Mouse (Mus musculus): ENCODE data around the gene Nek2. TPM values are rescaled to one million over a fixed set of nuclear protein-coding genes. Genes with fewer than 3 reads are reported as not detected.
A peak's percentile ranks its signal among the peaks of the same experiment; 100 is the strongest.

The Nek2 gene
- total RNA-seq (2021): under 1 TPM; 0.53 to 0.62 TPM
- long read RNA-seq, experiment 1, partial matches to known transcripts: 0 of 1 reads
- long read RNA-seq, experiment 1, other reads (novel, unspliced or antisense): 0 of 1 reads
- long read RNA-seq, experiment 2: 0 reads

DNA sequence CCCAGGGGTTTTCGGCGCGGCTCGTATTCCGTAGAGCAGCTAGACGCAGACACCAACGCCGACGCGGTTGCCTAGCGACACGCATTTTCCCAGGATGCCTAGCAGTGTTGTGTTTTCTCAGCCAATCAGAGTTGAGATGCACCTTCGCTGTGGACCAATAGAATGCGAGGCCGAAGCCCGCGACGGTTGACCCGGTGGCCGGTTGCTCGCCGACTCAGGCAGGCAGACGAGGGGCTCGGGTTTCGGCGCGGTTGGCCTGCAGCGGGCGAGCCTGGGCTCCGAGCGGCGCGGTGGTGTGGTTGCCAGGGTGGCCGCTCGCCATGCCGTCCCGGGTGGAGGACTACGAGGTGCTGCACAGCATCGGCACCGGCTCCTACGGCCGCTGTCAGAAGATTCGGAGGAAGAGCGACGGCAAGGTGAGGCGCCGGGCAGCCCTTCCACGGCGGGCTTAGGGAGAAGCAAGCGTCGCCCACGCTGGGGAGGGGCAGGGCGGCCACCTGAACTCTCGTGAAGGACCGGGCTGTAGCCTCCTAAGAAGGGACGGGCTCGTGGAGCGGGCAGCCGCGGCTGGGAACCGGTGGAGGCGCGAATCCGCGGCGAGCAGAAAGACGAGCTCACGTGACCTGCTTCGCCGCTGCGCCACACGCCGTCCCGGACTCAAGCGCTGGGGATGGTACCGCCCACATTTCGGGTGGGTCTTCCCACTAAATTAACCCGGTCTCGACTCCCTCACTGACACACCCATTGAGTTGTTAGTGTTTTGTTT is at the start of gene Nek2:
Nek2 (plus strand) TSS at position 119 of the 766 bp plus-strand sequence.
- peak; percentile 97 for DNase-seq (ENCODE audit: low spot score)

DNA sequence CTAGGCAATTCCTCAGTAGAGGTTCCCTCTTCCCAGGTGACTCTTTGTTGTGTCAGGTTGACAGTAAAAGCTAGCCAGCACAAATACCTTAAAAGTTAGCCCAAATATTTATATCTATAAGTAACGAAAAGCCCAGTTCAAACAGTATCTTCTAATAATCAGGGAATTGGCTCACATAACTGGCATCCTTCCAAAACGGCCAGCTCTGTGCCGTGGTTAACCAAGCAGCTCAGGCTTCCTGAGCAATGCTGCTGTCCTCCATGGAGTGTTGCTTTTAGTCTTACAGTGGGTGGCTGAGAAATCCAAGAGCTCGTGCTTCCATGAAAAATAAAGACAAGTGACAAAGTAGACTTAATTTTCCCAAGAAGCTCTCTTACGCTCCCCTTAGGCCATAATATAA is 47.1 kb upstream of the Nek2 start:
- no peak for DNase-seq (ENCODE audit: low spot score)

DNA sequence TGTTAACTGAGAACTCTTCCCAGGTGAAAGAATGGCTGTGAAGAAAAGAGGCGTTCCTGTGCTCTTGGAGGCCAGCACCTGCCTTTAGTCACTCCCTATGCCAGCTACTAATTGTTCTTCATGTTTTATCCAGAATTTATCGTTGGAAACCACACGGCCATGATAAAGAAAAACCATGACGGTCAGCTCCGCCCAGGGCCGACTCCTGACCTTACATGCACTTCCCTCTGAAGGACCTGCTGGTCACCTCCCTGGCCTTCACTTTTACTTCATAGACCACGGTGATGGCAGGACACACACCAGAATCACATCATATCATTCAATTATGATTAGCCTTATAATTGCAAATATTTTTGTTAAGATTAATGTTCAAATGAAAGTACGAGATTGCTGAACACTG is 46.1 kb upstream of the Nek2 start:
- no peak for DNase-seq (ENCODE audit: low spot score)

DNA sequence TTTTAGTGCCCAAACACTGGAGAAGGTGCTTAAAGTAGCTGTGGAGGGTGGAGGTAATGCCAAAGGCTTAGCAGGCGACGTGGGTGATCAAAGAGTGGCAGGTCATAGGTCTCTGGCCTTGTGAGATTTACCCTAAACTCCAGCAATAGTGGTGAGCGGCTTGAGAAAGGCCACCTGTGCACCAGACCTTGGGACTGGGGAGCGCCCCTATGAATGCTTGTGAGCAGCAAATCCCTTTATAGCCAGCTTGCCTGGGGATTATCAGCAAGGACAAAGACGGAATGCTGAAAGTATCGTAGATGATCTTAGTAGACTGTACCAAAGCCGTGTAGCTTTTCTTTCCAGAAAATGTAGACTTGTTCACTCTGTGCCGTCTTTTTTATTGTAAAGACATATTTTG is 43.7 kb upstream of the Nek2 start:
- DNase-seq (ENCODE audit: low spot score): no peak

DNA sequence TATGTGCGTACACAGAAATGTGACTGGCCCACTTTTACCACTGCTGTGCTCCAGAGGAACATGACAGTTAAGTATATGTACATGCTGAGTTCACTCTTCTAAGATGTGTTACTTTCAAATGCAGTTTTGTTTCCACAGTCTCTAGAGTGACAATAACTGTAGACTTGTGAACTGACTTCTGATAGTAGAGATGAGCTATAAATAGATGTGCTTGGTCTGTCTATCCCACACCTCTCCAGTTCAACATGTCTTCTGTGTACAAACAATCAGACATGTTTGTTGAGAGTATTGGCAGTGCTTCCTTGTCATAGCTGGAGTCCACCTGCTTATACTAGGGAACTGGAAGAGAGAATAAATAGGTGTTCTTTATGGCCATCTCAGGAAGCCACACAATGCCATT is 40.8 kb upstream of the Nek2 start:
- DNase-seq (ENCODE audit: low spot score): no peak

DNA sequence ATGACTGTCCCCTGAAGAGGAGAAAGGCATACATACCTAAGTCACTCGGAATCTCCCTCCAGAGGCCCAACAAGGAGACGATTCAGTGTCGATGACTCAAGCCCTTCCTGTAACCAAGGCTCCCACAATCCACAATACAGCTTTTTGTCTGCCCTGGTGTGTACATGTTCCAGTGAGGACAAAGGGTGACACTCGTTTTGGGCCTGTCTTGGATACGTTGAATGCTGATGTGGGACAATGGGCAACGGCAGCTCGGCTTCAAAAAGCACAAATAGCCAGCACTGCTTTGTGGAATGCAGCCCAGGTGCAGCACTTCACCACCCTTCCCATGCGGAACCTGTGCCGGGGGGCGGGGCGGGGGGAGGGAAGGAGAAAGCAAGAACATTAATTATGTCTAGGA is 36.1 kb upstream of the Nek2 start:
- no peak for DNase-seq (ENCODE audit: low spot score)

DNA sequence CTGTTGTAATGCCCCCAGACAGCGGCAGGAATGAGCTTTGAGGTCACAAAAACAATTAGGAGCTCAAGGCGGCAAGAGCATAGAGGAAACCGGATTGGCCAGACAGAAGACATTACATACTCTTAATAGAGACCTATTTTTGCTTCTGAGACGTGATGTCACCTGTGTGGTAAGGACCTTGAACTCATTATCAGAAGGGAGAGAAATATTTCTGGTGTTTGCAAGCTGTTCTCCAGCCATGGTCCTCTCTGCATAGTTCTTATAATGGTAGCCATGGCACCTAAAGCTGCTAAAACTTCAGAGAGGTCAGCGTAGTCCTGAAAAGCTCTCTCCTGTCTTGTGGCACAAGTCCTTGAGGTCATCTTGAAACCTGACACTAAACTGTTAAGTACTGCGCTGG is 35.0 kb upstream of the Nek2 start:
- no peak for DNase-seq (ENCODE audit: low spot score)

DNA sequence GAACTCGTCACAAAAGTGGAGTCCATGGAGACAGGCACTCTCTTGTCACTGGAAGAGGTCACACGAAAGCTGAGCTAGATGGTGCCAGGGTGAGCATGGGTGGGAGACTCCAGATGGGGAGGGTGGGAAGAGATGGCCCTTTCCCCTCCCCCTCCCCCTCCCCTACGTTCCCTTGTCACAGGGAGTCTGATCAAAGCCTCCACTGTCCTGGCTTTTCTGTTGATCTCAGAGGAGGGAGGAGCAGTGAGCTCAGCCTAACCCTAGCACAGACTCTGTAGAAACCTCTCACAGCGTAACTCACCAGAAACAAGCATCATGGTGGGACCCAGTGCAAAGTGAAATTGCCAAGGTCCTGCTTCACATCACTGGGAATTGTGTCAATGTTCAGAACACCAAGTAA is 33.9 kb upstream of the Nek2 start:
- DNase-seq (ENCODE audit: low spot score): no peak

DNA sequence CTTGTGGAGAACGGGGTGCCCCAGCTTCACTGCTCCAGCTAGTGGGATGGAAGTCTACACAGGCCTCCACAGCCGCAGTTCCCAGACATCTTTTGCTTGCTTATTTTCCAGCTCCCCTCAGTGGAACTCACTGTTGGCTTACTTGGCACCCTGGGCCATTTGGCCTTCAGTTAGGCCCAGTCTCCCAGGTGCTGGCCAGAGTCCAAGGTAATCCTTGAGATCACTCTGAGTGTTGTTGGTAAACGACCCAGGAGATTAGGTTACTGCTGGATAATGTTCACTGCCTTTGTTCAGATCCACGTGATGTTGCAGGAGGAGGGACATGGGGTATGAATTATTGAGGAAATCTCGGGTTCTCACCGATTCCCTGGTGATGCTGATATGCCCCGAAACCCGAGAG is 28.3 kb upstream of the Nek2 start:
- no peak for DNase-seq (ENCODE audit: low spot score)

DNA sequence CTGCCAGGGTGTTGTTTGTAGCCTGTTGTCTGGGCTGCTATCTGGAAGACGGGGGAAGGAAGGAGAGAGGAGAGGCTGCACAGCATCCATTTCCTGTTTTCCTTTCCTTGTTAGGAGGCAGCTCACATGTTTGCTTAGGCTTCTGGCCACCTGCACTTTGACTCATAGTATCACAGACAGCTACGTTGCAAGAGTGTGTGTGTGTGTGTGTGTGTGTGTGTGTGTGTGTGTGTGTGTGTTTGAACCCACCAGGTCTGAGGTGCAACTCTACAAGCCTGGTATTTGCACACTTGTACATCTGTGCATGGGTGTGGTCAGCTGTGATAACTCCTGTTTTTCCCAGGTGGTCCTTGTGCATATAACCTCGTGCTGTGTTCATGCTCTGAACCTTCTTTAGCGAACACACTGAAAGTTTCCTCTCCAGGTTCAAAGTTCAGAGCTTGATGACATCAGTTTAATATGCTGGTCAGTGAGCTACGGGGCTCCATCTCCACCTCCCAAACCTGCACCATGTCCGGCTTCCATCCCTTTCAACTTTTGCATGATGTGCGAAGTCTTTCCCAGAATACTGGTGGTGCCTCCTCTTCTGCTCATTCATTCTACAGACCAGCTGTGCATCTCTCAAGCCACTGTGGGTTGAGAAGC is 27.2 kb upstream of the Nek2 start:
- no peak for DNase-seq (ENCODE audit: low spot score)

DNA sequence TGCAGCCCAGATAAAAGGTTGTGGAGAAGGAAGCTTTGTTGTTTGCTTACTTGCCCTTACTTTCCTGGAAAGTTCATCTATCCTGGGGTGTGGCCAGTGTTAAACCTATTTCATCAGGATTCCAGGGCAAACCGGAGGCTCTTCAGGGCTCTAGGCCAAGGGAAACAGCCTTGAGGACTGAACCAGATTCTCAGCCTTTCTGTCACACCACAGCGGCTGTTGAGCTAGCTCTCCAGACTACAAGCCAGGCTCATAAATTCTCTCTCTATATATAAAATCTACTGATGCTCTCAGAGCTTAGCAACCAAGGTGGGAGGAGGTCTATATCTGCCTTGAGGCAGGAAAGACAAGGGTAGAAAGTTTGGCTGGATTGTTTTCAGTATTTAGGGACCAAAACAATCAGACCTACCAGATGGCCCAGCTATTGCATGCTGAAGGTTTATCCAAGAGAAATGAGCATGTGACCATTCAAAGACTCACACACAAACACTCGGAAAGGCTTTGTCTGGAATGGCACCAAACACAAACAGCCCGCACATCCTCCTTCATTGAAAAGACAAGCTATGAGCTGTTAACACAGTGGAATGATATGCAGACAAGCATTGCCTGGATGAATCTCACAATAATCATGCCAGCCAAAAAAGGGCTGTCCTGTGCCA is 24.9 kb upstream of the Nek2 start:
- no peak for DNase-seq (ENCODE audit: low spot score)

DNA sequence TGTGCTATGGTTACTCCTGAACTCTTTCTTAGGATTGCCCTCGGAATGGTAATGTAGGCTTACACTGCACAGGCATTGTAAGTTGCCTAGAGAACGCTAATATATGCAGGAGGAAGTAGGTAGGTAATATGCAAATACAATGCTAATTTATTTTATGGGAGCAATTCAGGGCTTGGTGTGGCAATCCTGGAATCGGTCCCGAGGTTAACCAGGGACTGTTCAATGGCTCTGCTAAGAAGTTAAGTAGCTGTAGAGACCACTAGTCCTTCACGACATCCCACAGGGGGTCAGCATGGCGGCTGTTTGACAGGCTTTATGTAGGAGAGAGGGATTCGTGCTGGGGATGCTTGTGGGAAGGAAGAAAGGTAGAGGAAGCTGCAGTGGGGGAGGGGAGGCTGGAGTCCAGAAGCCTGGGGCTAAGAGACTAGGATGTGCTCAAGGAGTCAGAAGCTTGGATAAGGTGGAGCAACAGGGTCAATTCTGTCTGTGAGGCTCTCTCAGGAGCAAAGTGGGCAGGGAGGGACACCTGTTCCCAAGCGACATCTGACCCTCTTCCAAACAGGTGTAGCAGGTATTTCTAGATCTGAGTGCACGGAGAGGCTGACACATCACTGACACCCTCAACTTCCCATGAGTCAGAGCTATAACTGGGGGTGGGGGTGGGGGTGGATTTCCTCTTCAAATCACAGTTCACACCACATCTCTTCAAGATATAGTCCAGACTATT is 19.0 kb upstream of the Nek2 start:
- no peak for DNase-seq (ENCODE audit: low spot score)

DNA sequence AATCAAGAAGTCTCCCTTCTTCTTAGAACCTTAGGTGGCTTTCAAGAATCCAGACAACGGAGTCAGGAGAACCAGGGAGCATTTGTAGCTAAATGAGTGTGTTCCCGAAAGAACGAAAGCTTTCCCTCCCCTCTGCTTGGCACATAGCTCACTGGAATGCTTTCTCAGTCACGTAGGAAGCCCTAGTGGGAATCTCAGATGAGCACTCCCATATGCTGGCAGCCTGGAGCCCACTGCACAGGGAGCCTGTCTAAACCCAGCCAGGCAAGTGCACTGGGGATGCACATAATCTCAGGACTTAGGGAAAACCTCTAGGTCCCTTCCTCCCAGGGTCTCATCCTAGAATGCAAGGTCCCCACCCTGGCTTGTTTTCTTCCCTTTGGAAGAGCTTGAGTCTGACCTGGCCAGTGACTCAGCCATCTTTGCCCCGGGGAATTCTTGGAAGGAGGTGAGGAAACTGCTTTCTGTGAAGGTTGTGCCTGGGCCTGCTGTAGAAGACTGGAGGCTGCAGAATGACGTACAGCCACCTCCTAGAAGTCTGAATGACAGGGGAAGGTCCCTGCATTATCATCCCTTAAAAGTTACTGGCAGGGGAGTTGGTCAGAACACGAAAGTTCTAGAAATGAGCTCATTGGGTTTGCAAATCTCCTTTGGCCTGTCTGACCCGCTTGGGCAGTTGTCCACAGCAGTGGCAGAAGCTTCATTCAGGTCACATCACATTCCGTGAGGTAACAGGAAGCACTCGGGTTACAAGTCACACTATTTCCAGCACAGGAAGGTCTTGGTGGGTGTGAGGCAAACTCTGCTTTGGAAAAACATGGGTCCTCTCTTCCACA is 18.2 kb upstream of the Nek2 start:
- DNase-seq (ENCODE audit: low spot score): peak; percentile 20

DNA sequence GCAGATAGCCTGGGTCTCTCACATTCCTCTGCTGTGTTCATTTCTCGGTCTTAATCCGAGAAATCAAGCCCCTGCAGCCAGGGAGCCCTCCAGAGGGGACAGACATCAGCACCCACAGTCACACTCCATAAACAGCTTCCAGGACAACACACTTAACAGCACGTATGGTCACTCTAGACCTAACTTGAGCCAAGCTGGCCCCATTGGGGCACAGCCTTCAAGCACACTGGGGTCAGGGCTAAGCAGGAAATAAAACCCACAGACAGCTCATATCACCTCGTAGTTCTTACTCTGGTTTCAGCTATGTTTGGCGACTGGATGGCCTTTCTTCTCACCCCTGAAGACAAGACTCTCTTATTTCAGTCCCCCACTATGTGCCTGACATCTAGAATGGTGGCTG is 16.5 kb upstream of the Nek2 start:
- DNase-seq (ENCODE audit: low spot score): no peak

DNA sequence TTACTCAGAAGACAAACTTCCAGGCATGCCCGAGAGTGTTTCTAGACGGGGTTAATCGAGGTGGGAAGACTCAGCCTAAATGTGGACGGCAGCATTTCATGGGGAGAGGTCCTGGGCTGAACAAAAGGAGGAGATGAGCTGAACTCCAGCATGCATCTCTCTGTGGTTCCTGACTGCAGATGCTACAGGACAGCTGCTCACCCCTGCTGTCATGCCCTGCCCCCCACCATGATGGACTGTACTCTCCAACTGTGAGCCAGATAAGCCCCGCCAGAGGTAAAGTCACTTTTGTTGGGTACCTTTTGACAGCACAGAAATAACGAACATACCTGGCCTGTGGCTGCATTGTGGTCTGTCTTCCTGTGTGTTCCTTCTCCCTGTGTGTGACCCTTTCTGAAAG is 15.5 kb upstream of the Nek2 start:
- no peak for DNase-seq (ENCODE audit: low spot score)

DNA sequence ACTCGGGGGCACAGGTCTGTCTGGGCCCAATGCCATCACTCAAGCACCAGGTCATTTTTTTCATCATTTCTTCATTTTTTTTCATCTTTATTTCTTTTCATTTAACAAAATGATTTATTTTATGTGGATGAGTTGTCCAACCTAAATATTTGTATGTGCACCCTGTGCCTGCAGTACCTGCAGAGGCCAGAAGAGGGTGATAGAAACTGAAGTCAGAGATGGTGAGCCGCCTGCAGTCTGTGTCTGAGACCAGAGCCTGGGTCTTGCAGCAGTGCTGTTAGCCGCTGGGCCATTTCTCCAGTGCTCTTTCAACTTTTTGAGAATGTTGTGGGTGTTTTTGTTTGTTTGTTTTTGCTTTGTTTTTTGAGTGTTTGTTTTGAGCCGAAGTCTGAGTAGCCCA is 14.5 kb upstream of the Nek2 start:
- DNase-seq (ENCODE audit: low spot score): no peak

DNA sequence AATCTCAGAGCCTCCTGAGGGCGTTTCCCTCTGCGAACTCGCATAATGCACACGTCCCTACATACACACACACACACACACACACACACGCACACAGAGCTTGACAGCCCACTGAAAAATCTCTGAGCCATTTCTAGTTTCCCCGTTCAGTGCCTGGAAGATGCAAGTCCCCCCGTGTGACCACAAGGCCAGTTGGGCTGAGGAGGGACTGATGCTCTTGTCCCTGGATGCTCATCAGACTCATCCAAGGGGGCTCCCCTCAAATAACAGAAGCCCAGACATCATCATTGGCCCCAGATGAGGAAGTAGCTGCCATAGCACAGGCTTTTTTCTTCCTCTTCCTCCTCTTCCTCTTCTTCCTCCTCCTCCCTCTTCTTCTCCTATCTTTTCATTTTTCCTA is 13.3 kb upstream of the Nek2 start:
- no peak for DNase-seq (ENCODE audit: low spot score)

DNA sequence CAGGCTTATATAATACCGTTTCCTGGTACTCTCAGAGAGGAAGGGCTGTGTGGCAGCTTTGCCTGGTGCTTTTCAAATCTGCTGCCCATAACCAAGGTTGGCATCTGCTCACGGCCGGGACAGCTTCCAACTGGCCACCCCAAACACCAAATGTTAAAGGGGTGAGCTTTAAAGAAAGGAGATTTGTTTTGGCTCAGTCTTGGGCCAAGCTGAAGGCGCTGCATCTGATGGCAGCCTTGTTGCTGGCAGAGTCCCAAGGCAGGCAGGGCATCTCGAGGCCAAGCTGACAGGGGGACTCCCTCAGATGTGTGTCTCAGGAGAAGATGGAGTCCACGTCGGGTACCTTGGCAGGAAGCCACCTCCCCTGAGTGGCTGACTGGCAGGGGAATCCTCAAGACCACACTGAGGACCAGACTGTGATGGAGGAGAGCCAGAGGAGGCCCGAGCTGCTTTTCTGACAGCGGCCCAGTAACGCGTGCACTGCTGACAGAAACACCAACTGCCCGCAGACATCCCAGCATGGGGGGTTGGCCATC is 12.5 kb upstream of the Nek2 start:
- no peak for DNase-seq (ENCODE audit: low spot score)

DNA sequence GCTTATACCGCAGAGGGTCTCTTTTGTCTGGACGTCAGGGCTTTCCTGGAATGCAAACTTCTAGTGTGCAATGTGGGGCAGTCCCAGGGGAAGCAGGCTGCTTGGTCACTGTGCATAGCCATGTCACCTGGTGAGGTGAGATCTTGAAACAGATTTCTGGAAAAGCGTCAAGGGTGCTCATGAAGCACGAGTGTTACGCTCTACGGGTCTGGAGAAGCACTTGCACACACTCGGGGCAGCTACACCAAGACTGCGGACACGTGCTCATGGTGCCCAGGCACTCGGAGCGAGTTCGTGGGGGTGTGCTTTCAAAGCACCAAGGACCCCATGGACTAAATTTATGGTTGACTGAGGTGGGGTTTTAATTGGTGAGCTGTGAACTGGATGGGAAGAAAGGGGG is 9.5 kb upstream of the Nek2 start:
- no peak for DNase-seq (ENCODE audit: low spot score)

DNA sequence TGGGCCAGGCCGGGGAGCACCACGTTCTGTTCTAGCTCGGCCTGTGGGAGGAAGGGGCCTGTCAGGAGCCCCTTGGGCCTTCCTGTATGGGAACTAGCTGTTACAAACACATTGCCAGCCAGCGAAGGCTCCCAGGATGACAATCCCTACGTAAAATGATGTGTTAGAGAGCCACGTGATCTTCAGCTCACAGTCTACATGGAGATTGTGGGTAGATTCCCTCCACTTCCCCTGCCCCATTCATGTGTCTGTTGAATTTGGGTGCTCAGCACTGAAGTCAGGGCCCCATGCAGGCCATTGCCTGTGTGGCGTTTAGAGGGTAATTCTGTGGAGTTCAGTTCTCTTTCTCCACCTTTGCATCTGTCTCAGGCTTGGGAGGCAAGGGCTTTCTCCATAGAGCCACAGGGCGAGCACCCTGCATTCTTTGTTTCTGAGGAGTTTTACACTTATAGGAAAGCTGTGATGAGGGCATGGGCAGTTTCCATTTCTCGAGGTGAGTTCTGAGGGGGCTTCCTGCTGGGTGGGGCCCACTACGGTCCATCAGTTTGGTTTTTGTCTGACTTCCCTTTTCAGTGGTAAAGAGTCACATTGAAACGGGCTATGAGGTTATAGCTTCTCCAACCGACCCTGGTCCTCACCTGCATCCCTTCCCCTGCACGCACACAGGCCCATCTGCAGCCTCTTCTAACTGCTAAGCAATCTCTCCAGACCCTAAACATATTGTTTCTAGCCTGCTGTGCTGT is 8.1 kb upstream of the Nek2 start:
- DNase-seq (ENCODE audit: low spot score): no peak

Measured in gastrocnemius, adult 18-20 months (tissue).